Mouse (Mus musculus): ENCODE results near the gene Lclat1. TPM values are rescaled to one million over a fixed set of nuclear protein-coding genes. Genes with fewer than 3 reads are reported as not detected.
A peak's percentile ranks its signal among the peaks of the same experiment; 100 is the strongest.

Lclat1 gene
- polyA plus RNA-seq, 1 experiment from 2014 or later: 3.4 TPM

DNA sequence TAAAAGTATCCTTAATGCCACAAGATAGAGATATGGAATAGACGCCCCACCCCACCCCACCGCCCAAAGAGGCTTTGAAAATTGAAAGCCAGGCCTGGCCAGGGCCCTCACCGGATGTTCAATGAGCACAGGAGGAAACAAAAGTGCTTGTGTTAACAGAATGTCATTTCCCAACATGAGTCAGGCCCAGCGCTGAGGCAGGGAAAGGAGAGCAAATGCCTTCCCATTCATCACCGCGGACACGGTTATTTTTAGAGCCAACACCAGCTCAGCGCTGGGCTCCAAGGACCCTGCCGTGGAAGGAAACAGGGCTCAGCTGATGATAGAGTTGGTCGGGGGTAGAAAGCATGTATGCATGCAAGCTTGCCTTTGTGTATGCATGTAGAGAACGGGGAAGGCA lies 40.4 kb upstream of the Lclat1 start:
- Histone ChIP-seq H3K27ac (ENCODE audit: low read length) (no peak overlapping the region), H3K27me3 (ENCODE audit: control insufficient read depth, insufficient read depth, low read depth, low read length) (no peaks in the 10 kb centered on the region)
- WGBS (ENCODE audit: insufficient replicate concordance): 24% methylated on average over 11 of the region's 11 CpGs

GRCm38 (mm10) chr17:73068321-73068992 lies 39.3 kb upstream of the Lclat1 start:
- Histone ChIP-seq H3K4me1 (ENCODE audit: control insufficient read depth, low read depth, low read length) (no peaks in the 10 kb centered on the region), H3K9ac (ENCODE audit: low read depth, low read length) (no peak overlapping the region), H3K9me3 (replicated peaks; ENCODE audit: control insufficient read depth, low read length) (no peaks in the 10 kb centered on the region), H3K27ac (ENCODE audit: low read length) (no peak overlapping the region), H3K4me3 (ENCODE audit: low read depth, low read length) (no peak overlapping the region), H3K27me3 (ENCODE audit: control insufficient read depth, insufficient read depth, low read depth, low read length) (no peaks in the 10 kb centered on the region), H3K36me3 (ENCODE audit: control insufficient read depth, insufficient read depth) (no peaks in the 10 kb centered on the region), H3K4me2 (ENCODE audit: low read depth, low read length) (peak overlapping the region; percentile 44; the same call in 1 of the 2 replicates)
- WGBS (ENCODE audit: insufficient replicate concordance): 52% methylated on average over 10 of the region's 10 CpGs
- ATAC-seq (ENCODE audit: low read depth): no peak

More for the DNA sequence above, 40.4 kb upstream of the Lclat1 start:
- no peak overlapping the region for H3K4me3 ChIP-seq (ENCODE audit: low read depth, low read length)
- no peak overlapping the region for H3K4me2 ChIP-seq (ENCODE audit: low read depth, low read length)
- H3K9me3 ChIP-seq (replicated peaks; ENCODE audit: control insufficient read depth, low read length): no peaks in the 10 kb centered on the region
- peak; percentile 55 for ATAC-seq (ENCODE audit: low read depth)
- H3K4me1 ChIP-seq (ENCODE audit: control insufficient read depth, low read depth, low read length): no peaks in the 10 kb centered on the region
- H3K9ac ChIP-seq (ENCODE audit: low read depth, low read length): no peak overlapping the region
- H3K36me3 ChIP-seq (ENCODE audit: control insufficient read depth, insufficient read depth): no peaks in the 10 kb centered on the region

DNA sequence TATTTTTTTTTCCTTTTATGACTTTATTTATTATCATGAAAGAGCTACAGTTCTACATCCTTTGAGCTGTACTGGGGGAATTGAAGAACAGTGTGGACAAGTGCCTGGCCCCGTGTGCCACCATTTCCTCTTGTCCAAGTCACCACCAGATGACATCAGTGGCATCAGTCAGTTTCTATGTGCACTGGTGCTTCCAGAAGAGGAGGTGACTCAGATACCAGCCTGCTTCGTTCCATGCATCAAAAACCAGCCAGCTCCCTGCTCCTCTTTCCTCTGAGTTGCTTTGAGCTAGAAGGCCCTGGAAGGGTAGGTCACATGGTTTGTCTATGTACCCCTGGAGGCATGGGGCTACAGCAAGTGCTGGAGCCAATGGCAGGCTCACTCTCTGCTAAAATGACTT lies 37.3 kb upstream of the Lclat1 start:
- WGBS (ENCODE audit: insufficient replicate concordance): 44% methylated on average over 2 of the region's 2 CpGs

GRCm38 (mm10) chr17:73071725-73072263 lies 36.0 kb upstream of the Lclat1 start:
- Histone ChIP-seq H3K4me1 (ENCODE audit: control insufficient read depth, low read depth, low read length) (no peaks in the 10 kb centered on the region), H3K4me3 (ENCODE audit: low read depth, low read length) (no peak overlapping the region), H3K9me3 (replicated peaks; ENCODE audit: control insufficient read depth, low read length) (no peaks in the 10 kb centered on the region), H3K27ac (ENCODE audit: low read length) (no peak overlapping the region), H3K4me2 (ENCODE audit: low read depth, low read length) (no peak overlapping the region), H3K36me3 (ENCODE audit: control insufficient read depth, insufficient read depth) (no peaks in the 10 kb centered on the region), H3K27me3 (ENCODE audit: control insufficient read depth, insufficient read depth, low read depth, low read length) (no peaks in the 10 kb centered on the region), H3K9ac (ENCODE audit: low read depth, low read length) (no peak overlapping the region)
- WGBS (ENCODE audit: insufficient replicate concordance): 59% methylated on average over 5 of the region's 5 CpGs
- ATAC-seq (ENCODE audit: low read depth): no peak

More for the DNA sequence above, 37.3 kb upstream of the Lclat1 start:
- H3K27ac ChIP-seq (ENCODE audit: low read length): no peak overlapping the region
- no peaks in the 10 kb centered on the region for H3K36me3 ChIP-seq (ENCODE audit: control insufficient read depth, insufficient read depth)
- no peak overlapping the region for H3K4me3 ChIP-seq (ENCODE audit: low read depth, low read length)
- no peaks in the 10 kb centered on the region for H3K27me3 ChIP-seq (ENCODE audit: control insufficient read depth, insufficient read depth, low read depth, low read length)
- no peak overlapping the region for H3K9ac ChIP-seq (ENCODE audit: low read depth, low read length)
- H3K4me1 ChIP-seq (ENCODE audit: control insufficient read depth, low read depth, low read length): no peaks in the 10 kb centered on the region
- ATAC-seq (ENCODE audit: low read depth): no peak
- no peak overlapping the region for H3K4me2 ChIP-seq (ENCODE audit: low read depth, low read length)
- H3K9me3 ChIP-seq (replicated peaks; ENCODE audit: control insufficient read depth, low read length): no peaks in the 10 kb centered on the region

DNA sequence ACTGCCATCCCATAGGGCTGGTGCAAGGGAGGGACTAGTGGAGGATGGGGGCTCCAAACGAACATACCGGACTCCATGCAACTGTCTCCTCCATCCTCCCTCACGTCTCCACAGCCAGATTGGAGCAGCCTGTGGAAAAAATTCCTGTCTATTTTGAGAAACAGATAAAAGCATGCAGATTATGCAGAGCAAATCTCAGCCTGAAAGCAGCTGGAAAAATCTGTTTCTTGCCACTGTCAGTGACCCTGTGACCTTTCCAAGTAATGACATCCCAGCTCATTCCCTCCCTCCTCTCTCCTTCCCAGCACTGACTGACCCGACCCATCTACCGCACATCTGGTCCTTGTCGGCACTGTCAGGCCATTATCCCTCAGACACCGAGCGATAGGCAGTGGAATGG lies 35.5 kb upstream of the Lclat1 start:
- no peaks in the 10 kb centered on the region for H3K4me1 ChIP-seq (ENCODE audit: control insufficient read depth, low read depth, low read length)
- H3K9ac ChIP-seq (ENCODE audit: low read depth, low read length): no peak overlapping the region
- no peaks in the 10 kb centered on the region for H3K36me3 ChIP-seq (ENCODE audit: control insufficient read depth, insufficient read depth)
- no peak overlapping the region for H3K4me2 ChIP-seq (ENCODE audit: low read depth, low read length)
- no peak overlapping the region for H3K4me3 ChIP-seq (ENCODE audit: low read depth, low read length)
- no peak overlapping the region for H3K27ac ChIP-seq (ENCODE audit: low read length)
- ATAC-seq (ENCODE audit: low read depth): peak; percentile 43; the same call in 1 of the 2 replicates
- H3K27me3 ChIP-seq (ENCODE audit: control insufficient read depth, insufficient read depth, low read depth, low read length): no peaks in the 10 kb centered on the region
- WGBS (ENCODE audit: insufficient replicate concordance): 65% methylated on average over 8 of the region's 8 CpGs
- no peaks in the 10 kb centered on the region for H3K9me3 ChIP-seq (replicated peaks; ENCODE audit: control insufficient read depth, low read length)

DNA sequence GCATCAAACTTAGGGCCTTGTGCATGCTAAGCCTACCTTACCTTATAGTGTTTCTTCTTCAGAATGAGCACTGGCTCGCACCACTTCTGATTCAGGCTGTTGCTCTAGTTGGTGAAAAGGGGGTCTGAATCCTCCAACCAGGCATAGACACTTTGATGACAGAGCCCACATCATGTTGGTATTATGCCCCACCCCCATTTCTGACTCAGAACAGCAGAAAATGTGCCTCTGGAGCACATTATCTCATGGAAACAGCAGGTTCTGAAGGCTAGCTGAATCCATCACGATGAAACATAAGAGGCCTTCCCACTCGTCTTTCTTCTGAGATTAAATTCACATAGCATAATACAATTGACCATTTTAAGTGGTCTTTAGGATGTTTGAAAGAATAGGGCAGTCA lies 33.2 kb upstream of the Lclat1 start:
- 57% methylated on average over 3 of the region's 3 CpGs for WGBS (ENCODE audit: insufficient replicate concordance)
- H3K27me3 ChIP-seq (ENCODE audit: control insufficient read depth, insufficient read depth, low read depth, low read length): no peaks in the 10 kb centered on the region
- no peak overlapping the region for H3K4me2 ChIP-seq (ENCODE audit: low read depth, low read length)
- H3K9me3 ChIP-seq (replicated peaks; ENCODE audit: control insufficient read depth, low read length): no peaks in the 10 kb centered on the region
- no peaks in the 10 kb centered on the region for H3K4me1 ChIP-seq (ENCODE audit: control insufficient read depth, low read depth, low read length)
- no peak overlapping the region for H3K27ac ChIP-seq (ENCODE audit: low read length)
- no peak for ATAC-seq (ENCODE audit: low read depth)
- H3K4me3 ChIP-seq (ENCODE audit: low read depth, low read length): no peak overlapping the region
- H3K9ac ChIP-seq (ENCODE audit: low read depth, low read length): no peak overlapping the region
- H3K36me3 ChIP-seq (ENCODE audit: control insufficient read depth, insufficient read depth): no peaks in the 10 kb centered on the region

- no peak overlapping the region for H3K27ac ChIP-seq (ENCODE audit: low read length)
- no peak for ATAC-seq (ENCODE audit: low read depth)
- no peak overlapping the region for H3K9ac ChIP-seq (ENCODE audit: low read depth, low read length)
- WGBS (ENCODE audit: insufficient replicate concordance): 66% methylated on average over 9 of the region's 9 CpGs
- no peaks in the 10 kb centered on the region for H3K27me3 ChIP-seq (ENCODE audit: control insufficient read depth, insufficient read depth, low read depth, low read length)
- no peaks in the 10 kb centered on the region for H3K9me3 ChIP-seq (replicated peaks; ENCODE audit: control insufficient read depth, low read length)
- H3K4me1 ChIP-seq (ENCODE audit: control insufficient read depth, low read depth, low read length): no peaks in the 10 kb centered on the region
- no peak overlapping the region for H3K4me3 ChIP-seq (ENCODE audit: low read depth, low read length)
- no peak overlapping the region for H3K4me2 ChIP-seq (ENCODE audit: low read depth, low read length)
- H3K36me3 ChIP-seq (ENCODE audit: control insufficient read depth, insufficient read depth): no peaks in the 10 kb centered on the region
Measured at GRCm38 (mm10) chr17:73075238-73075890, 32.4 kb upstream of the Lclat1 start.

DNA sequence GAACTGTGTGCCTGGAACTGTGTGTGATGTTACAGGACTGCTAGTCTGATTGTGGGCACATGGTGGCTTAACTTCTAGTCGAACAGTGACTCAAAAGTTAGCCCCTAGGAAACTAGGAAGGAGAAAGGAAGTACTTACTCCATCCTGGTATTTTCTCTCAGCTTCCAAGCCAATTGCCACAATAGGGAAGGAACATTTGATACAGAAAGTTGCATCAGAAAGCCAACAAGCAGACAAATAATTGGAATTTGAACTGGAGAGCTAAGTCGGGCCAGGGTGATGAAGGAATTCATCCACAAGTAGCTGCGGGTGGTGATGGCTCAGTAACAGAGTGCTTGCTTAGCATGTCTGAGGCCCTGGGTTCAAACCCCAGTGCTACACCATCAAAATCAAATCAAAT lies 30.1 kb upstream of the Lclat1 start:
- no peak for ATAC-seq (ENCODE audit: low read depth)
- Histone ChIP-seq H3K9me3 (replicated peaks; ENCODE audit: control insufficient read depth, low read length) (no peaks in the 10 kb centered on the region), H3K9ac (ENCODE audit: low read depth, low read length) (no peak overlapping the region), H3K4me1 (ENCODE audit: control insufficient read depth, low read depth, low read length) (no peaks in the 10 kb centered on the region), H3K27me3 (ENCODE audit: control insufficient read depth, insufficient read depth, low read depth, low read length) (no peaks in the 10 kb centered on the region), H3K36me3 (ENCODE audit: control insufficient read depth, insufficient read depth) (no peaks in the 10 kb centered on the region), H3K4me2 (ENCODE audit: low read depth, low read length) (no peak overlapping the region), H3K27ac (ENCODE audit: low read length) (no peak overlapping the region), H3K4me3 (ENCODE audit: low read depth, low read length) (no peak overlapping the region)
- 61% methylated on average over 3 of the region's 3 CpGs for WGBS (ENCODE audit: insufficient replicate concordance)

Measured in liver, embryonic 16.5 days (tissue).